Mouse (Mus musculus) lung, embryonic 15.5 days (tissue): ENCODE measurements around the gene Kmo. TPM values are rescaled to one million over a fixed set of nuclear protein-coding genes. Genes with fewer than 3 reads are reported as not detected.

Source experiments
- ATAC-seq: fragments of 200-750 bp; cut with Nextera tagmentation; 2 replicates; pipeline ENCODE4 v1.8.0; 2017; ENCODE audit warnings: moderate number of reproducible peaks, borderline replicate concordance; ENCODE audit not compliant: low FRiP score, low TSS enrichment; ENCODE audit errors: extremely low read depth
- H3K27ac ChIP-seq: fragments of 300-500 bp; sonication (generic); 2 replicates; pipeline ENCODE4 v1.5.1; 2015; ENCODE audit warnings: moderate library complexity, mild to moderate bottlenecking, inconsistent platforms
- H3K27me3 ChIP-seq: fragments of 300-500 bp; sonication (generic); 2 replicates; pipeline ENCODE4 v1.6.1; 2015; ENCODE audit warnings: inconsistent platforms
- H3K36me3 ChIP-seq: fragments of 300-500 bp; sonication (generic); 2 replicates; pipeline ENCODE4 v1.6.1; 2015; ENCODE audit warnings: inconsistent platforms
- H3K4me1 ChIP-seq: fragments of 300-500 bp; sonication (generic); 2 replicates; pipeline ENCODE4 v1.6.1; 2015; ENCODE audit warnings: inconsistent platforms
- H3K4me2 ChIP-seq: fragments of 300-500 bp; sonication (generic); 2 replicates; pipeline ENCODE4 v1.6.1; 2015; ENCODE audit warnings: inconsistent platforms, mild to moderate bottlenecking, moderate library complexity
- H3K4me3 ChIP-seq: fragments of 300-500 bp; sonication (generic); 2 replicates; pipeline ENCODE4 v1.5.1; 2015; ENCODE audit warnings: mild to moderate bottlenecking, inconsistent platforms
- H3K9ac ChIP-seq: fragments of 300-500 bp; sonication (generic); 2 replicates; pipeline ENCODE4 v1.6.1; 2015; ENCODE audit warnings: inconsistent platforms
- H3K9me3 ChIP-seq: fragments of 300-500 bp; sonication (generic); 2 replicates; pipeline ENCODE4 v1.6.1; 2016; ENCODE audit warnings: inconsistent platforms
- WGBS: fragments of 180-500 bp; shearing (Covaris S2); methylation state at CpG from one replicate; pipeline ENCODE4 v1.1.7; 2015; 5-methylcytosine and 5-hydroxymethylcytosine counted together
- polyA plus RNA-seq: library from polyadenylated mRNA; unstranded; fragments of >200 nt; fragmentation: Nextera tagmentation; extraction: Ambion mirVana; gene quantifications from 2 replicates; pipeline ENCODE4 v1.2.1, GENCODE M21; 2015

Gene Kmo
- polyA plus RNA-seq, 1 experiment from 2014 or later: 0.22 TPM

DNA sequence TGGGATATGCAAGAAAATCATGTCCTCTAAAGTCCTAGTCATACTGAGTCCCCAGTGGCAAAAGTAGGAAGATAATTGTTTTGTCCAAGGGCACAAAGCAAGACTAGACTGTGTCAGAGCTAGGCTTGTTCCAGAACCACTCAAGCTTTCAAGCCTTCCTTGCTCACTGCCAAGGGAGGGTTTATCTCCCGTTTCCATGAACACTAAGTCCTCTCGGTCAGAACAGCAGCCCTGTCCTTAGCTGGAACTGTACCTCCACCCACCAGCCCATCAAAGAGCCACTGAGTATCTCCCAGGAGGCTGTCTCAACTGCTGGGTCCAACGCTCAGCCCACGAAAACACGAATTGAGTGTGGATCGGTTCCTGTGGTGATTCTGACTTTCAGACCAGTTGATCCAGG lies 54.9 kb downstream of the Kmo start:
- no peak overlapping the region for H3K4me2 ChIP-seq
- H3K9ac ChIP-seq: no peak overlapping the region
- WGBS: 83% methylated on average over 6 of the region's 6 CpGs
- no peak for ATAC-seq
- no peaks in the 10 kb centered on the region for H3K36me3 ChIP-seq
- no peaks in the 10 kb centered on the region for H3K9me3 ChIP-seq
- H3K4me3 ChIP-seq: no peak overlapping the region
- no peak overlapping the region for H3K27ac ChIP-seq
- H3K4me1 ChIP-seq: no peaks in the 10 kb centered on the region
- no peaks in the 10 kb centered on the region for H3K27me3 ChIP-seq

DNA sequence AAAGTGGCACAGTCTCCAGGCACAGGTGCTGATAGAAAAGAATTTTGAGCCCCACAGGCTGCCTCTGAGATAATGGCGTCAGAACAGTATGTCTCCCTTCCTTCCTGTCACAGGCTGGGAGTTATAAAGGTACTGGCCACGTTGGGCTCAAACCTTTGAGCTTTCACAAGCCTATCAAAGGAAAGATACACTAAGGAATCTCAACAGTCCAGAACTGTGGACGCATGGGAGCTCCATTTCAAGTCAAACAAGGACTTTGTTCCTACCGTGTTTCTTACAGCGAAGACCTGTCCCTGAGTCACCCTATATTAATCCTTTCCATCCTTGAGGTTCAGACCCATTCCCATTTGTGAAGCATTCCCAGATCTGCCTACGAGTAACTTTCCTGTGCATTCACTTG lies 57.3 kb downstream of the Kmo start:
- H3K4me1 ChIP-seq: no peaks in the 10 kb centered on the region
- 72% methylated on average over 6 of the region's 6 CpGs for WGBS
- no peak overlapping the region for H3K4me2 ChIP-seq

DNA sequence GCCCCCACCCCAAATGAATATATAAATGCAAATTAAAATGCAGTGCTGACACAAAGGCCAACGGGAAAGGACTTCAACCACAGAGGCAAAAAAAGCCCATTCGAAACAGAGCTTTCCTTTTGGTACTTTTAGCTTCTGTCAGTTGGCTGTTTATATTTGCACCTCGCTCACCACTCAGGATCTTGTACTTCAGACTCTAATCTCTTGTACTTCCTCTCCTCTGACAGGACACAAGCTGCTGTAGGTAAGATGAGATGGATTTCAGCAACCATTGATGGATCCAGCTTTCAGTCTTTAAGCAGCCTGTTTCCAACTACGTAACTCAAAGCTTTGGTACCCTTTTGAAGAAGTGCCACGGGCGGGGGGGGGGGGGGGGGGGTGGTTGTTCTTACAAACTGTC lies 60.8 kb downstream of the Kmo start:
- H3K4me3 ChIP-seq: no peak overlapping the region
- no peaks in the 10 kb centered on the region for H3K27me3 ChIP-seq
- H3K9ac ChIP-seq: no peak overlapping the region
- H3K4me1 ChIP-seq: no peaks in the 10 kb centered on the region
- no peak overlapping the region for H3K4me2 ChIP-seq
- 62% methylated on average over 6 of the region's 6 CpGs for WGBS
- no peak for ATAC-seq
- H3K27ac ChIP-seq: no peak overlapping the region
- no peaks in the 10 kb centered on the region for H3K9me3 ChIP-seq
- H3K36me3 ChIP-seq: no peaks in the 10 kb centered on the region

More for the DNA sequence above, 57.3 kb downstream of the Kmo start:
- H3K4me3 ChIP-seq: no peak overlapping the region
- no peaks in the 10 kb centered on the region for H3K36me3 ChIP-seq
- no peak for ATAC-seq
- H3K27ac ChIP-seq: no peak overlapping the region
- H3K9ac ChIP-seq: no peak overlapping the region
- no peaks in the 10 kb centered on the region for H3K9me3 ChIP-seq
- H3K27me3 ChIP-seq: no peaks in the 10 kb centered on the region

DNA sequence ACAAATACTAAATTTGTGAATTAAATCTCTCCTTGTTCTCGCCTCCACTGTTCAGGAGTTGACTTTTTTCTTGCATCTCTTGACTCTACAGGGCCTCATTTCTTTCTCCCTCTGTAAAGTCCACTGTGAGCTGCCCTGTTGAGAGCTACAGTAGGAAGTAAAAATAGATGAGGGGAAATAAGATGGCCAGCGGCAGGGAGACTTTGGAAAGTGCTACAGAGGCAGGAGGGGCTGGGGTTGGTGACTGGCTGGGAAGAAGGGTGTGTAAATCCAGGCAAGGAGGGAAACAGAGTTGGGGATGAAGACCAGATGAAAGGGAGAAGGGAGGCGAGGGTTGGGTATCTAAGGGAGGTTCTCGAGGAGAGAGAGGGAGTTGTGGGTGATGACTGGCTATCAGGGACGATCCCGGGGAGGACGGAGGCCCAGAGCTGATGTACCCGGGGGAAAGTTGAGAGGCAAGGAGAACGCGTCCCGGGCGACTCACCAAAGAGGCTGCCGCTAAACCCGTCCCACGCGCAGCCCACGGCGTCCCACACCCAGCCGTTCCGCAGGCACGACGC lies 71.6 kb downstream of the Kmo start:
- H3K4me1 ChIP-seq: peaks cover 22% of the 10 kb centered on the region
- no peak; the same call in 1 of the 2 replicates for ATAC-seq
- H3K4me3 ChIP-seq: peak overlapping the region; percentile 67
- H3K36me3 ChIP-seq: peaks cover 7% of the 10 kb centered on the region; the same call in 1 of the 2 replicates
- H3K4me2 ChIP-seq: peak overlapping the region; percentile 93
- no peaks in the 10 kb centered on the region for H3K9me3 ChIP-seq
- no peaks in the 10 kb centered on the region for H3K27me3 ChIP-seq
- H3K9ac ChIP-seq: peak overlapping the region; percentile 83
- peak overlapping the region; percentile 90 for H3K27ac ChIP-seq
- under 1% methylated on average over 22 of the region's 22 CpGs for WGBS

DNA sequence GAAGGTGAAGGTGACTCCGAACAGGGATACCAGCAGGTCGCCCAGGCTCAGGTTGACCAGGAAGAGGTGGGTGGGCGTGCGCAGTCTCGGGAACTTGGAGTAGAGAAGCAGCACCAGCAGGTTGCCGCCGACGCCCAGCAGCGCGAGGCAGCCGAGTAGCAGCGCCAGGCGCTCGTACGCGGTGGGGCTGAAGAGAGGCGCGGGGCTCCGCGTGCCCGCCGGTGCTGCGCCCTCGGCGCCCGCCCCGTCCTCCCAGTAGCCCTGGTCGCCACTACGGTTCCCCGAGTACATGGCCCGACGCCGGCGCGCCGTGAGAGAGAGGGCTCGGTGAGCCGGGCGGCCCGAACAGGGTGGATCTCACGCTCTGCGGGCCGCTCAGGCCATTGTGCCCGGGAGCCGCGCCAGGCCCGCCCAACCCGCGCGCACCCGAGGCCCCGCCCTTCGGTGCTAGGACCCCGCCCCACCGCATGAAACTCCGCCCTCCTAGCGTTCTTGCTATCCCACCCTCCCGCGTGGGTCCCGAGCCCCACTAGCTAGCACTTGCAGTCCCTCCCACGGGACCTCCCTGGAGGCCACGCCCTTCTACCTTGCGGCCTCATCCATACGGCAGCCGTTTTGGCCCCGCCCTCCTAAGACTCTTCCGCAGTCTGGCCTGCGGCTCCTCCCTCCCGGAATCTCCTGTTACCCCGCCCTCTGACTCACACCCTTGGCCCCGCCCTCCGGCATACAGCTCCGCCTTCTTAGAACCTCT lies 72.2 kb downstream of the Kmo start, which contains the start of the genes Opn3 and Chml:
Opn3 (minus strand) TSS at position 531 of the 751 bp plus-strand sequence.
Chml (minus strand) TSS at position 656 of the 751 bp plus-strand sequence.
- H3K9me3 ChIP-seq: no peaks in the 10 kb centered on the region
- peaks cover 22% of the 10 kb centered on the region for H3K4me1 ChIP-seq
- H3K9ac ChIP-seq: peak within 1 kb of the TSS; percentile 83
- under 1% methylated on average over 32 of the region's 73 CpGs for WGBS
- ATAC-seq: peak; percentile 98
- H3K36me3 ChIP-seq: peaks cover 7% of the 10 kb centered on the region; the same call in 1 of the 2 replicates
- peak within 1 kb of the TSS; percentile 93 for H3K4me2 ChIP-seq
- H3K4me3 ChIP-seq: peak within 1 kb of the TSS; percentile 67
- H3K27me3 ChIP-seq: no peaks in the 10 kb centered on the region
- H3K27ac ChIP-seq: peak within 1 kb of the TSS; percentile 90

DNA sequence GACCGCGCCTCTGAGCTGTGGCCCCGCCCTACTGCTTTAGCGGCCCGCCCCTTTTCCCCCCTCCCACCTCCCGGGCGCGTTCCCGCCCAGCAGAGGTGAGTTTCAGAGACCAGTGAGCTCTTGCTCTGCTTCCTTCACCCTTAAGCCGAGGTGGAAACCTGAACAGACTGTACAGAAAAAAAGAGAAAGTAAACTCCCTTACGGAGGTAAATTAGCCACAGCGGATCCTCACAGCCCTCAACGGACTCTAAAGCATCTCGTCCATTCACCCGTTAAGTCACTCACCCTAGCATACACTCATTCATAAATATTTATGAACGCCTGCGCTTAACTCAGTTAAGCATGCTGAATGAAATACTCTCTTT lies 72.8 kb downstream of the Kmo start:
- H3K4me1 ChIP-seq: peaks cover 22% of the 10 kb centered on the region
- H3K9ac ChIP-seq: peak overlapping the region; percentile 41; the same call in 1 of the 2 replicates
- 0 out of 2 replicates have a peak, but pooled peaks cover 3% of the 10 kb centered on the region for H3K36me3 ChIP-seq
- H3K27ac ChIP-seq: no peak overlapping the region
- no peaks in the 10 kb centered on the region for H3K9me3 ChIP-seq
- no peaks in the 10 kb centered on the region for H3K27me3 ChIP-seq
- ATAC-seq: no peak
- peak overlapping the region; percentile 67 for H3K4me3 ChIP-seq
- 2% methylated on average over 15 of the region's 17 CpGs for WGBS
- H3K4me2 ChIP-seq: peak overlapping the region; percentile 93

DNA sequence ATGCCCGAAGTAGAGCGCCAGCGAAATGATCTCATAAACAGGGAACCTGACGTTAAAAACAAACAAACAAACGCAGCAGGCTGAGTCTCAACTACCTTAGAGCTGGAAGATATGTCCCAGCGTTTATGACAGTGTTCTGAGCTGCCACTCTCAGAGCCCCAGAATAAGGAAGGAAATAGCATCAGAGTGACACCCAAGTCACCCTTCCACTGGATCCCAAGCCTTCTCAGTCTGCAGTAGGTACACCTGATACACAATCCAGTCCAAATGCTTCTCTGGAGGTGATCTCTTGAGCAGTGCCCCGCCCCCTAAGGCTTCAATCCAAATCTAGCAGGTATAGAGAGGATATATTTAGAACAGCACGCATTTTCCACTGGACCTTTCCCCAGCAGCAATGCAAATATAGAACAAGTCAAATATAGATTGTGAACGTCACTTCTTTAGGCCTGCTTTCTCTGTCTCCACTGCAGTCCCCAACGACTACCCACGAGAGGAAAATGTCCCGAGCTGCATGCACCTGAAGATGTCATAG lies 73.3 kb downstream of the Kmo start:
- Histone ChIP-seq H3K9ac (no peak overlapping the region), H3K4me3 (peak overlapping the region; percentile 67), H3K4me1 (peaks cover 22% of the 10 kb centered on the region), H3K4me2 (peak overlapping the region; percentile 93), H3K27ac (no peak overlapping the region), H3K27me3 (no peaks in the 10 kb centered on the region), H3K9me3 (no peaks in the 10 kb centered on the region), H3K36me3 (no peaks in the 10 kb centered on the region)
- 30% methylated on average over 12 of the region's 12 CpGs for WGBS
- ATAC-seq: no peak

DNA sequence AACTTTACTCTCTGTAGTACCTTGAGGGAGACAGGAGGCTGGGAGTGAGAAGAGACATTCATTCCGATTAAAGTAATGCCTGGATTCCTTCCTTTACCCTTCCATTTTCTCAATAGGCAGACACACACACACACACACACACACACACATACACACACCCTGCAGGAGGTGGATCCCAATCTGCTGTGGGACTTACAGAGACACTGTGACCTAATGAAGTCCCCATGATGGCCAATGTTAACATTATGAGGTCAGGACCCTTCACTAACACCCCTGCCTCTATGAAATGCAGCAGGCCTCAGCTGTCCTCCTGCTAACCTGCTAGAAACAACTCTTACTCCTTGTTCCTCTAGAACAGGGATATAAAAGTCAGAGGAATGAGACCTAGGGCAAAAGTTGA lies 78.1 kb downstream of the Kmo start, which contains the start of gene Wdr64:
Wdr64 (plus strand) TSS at position 301 of the 400 bp plus-strand sequence.
- Histone ChIP-seq H3K4me2 (no peak within 1 kb of the TSS), H3K9ac (no peak within 1 kb of the TSS), H3K36me3 (no peaks in the 10 kb centered on the region), H3K27me3 (no peaks in the 10 kb centered on the region), H3K9me3 (no peaks in the 10 kb centered on the region), H3K4me1 (0 out of 2 replicates have a peak, but pooled peaks cover 6% of the 10 kb centered on the region), H3K4me3 (no peak within 1 kb of the TSS), H3K27ac (no peak within 1 kb of the TSS)
- WGBS: 69% methylated on average over 1 of the region's 1 CpGs
- ATAC-seq: no peak

DNA sequence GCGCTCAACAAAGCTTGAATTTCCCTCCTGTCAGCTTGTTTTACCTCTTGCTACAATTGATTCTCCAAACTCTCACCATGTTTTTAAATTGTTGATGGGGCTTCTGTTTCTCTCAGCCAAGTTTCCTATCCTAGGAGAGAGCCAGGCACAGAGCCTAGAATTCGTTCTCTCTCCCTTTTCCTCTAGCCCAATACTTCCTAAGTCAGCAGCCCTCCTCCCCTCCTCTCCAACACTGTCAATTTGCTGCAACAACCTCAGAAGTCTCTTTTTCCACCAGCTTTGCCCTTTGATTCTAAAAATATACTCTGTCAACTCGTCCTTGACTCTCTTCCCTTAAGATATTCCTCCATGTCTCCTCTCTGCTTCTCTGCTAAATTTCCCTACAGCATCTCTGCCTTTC lies 79.2 kb downstream of the Kmo start:
- H3K27ac ChIP-seq: no peak overlapping the region
- no peak for ATAC-seq
- WGBS: 48% methylated on average over 3 of the region's 3 CpGs

DNA sequence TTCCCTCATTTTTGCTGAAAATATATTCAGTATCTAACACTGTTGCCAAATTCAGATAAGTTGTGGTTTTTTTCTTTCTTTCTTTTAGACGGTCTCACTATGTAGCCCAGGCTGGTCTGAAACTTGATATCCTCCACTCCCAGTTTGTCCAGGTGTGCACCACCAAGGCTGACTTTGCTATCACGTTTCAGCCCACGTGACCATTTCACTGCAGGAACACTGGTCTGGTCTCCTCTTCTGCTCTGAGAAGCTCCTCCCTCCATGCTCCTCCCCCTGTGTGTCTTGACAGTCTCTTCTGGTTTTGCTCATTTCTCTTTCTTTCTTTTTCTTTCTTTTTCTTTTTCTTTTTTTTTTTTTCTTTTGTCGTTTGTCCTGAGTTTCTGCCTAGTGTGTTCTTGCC lies 79.6 kb downstream of the Kmo start:
- H3K4me2 ChIP-seq: no peak overlapping the region
- no peak overlapping the region for H3K4me3 ChIP-seq
- H3K4me1 ChIP-seq: no peaks in the 10 kb centered on the region
- H3K27ac ChIP-seq: no peak overlapping the region
- WGBS: 29% methylated on average over 4 of the region's 4 CpGs
- no peaks in the 10 kb centered on the region for H3K36me3 ChIP-seq
- no peaks in the 10 kb centered on the region for H3K27me3 ChIP-seq
- no peak for ATAC-seq
- H3K9ac ChIP-seq: no peak overlapping the region
- no peaks in the 10 kb centered on the region for H3K9me3 ChIP-seq

More for the DNA sequence above, 79.2 kb downstream of the Kmo start:
- no peak overlapping the region for H3K9ac ChIP-seq
- H3K4me1 ChIP-seq: no peaks in the 10 kb centered on the region
- no peaks in the 10 kb centered on the region for H3K36me3 ChIP-seq
- H3K4me3 ChIP-seq: no peak overlapping the region
- no peak overlapping the region for H3K4me2 ChIP-seq
- no peaks in the 10 kb centered on the region for H3K27me3 ChIP-seq
- no peaks in the 10 kb centered on the region for H3K9me3 ChIP-seq

DNA sequence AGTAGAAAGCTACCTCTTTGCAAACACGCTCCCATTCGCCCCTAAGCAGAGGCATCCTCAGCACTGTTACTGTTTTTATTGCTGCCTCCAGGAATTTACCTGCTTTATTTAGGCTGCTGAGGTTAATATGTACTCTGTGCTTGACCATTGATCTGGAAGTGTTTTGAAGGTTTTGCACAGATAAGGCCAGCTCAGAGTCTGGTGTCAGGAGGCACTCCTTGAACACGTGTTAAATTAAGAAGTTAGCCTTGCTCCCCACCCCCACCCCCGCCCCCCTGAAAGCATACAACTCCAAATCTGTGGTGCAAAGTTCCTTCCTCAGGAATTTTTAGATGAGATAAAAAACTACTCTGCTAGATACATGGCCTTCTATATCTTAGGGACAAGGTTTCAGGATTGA lies 81.0 kb downstream of the Kmo start:
- Histone ChIP-seq H3K27me3 (no peaks in the 10 kb centered on the region), H3K9me3 (no peaks in the 10 kb centered on the region), H3K9ac (no peak overlapping the region), H3K36me3 (no peaks in the 10 kb centered on the region), H3K27ac (no peak overlapping the region), H3K4me3 (no peak overlapping the region), H3K4me1 (no peaks in the 10 kb centered on the region), H3K4me2 (no peak overlapping the region)
- no peak for ATAC-seq
- WGBS: 45% methylated on average over 4 of the region's 4 CpGs

DNA sequence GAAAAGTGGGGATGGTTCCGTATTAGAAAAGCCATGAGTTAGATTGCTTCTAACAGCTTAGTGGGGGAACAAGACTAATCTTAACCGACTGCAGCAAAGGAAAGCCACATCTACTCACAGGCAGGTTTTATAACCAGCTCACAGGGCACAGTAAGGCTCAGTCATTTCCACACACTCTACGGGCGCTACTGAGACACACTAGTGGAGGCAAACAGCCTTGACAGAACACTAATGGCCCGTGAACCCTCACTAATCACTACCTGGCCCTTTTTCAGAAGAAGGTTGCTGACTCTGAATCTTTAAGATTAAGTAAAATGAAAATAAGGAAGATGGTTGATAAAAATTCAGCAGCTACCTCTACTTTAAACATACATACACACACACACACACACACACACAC lies 87.4 kb downstream of the Kmo start:
- ATAC-seq: no peak
- H3K4me3 ChIP-seq: no peak overlapping the region
- H3K36me3 ChIP-seq: no peaks in the 10 kb centered on the region
- H3K4me2 ChIP-seq: no peak overlapping the region
- 67% methylated on average over 5 of the region's 5 CpGs for WGBS
- H3K27me3 ChIP-seq: no peaks in the 10 kb centered on the region
- no peak overlapping the region for H3K27ac ChIP-seq
- 0 out of 2 replicates have a peak, but pooled peaks cover 3% of the 10 kb centered on the region for H3K4me1 ChIP-seq
- H3K9me3 ChIP-seq: no peaks in the 10 kb centered on the region
- no peak overlapping the region for H3K9ac ChIP-seq
